Mouse (Mus musculus) CH12.LX (cell line): Measurements from ENCODE around the gene Ccdc162. TPM values are rescaled to one million over a fixed set of nuclear protein-coding genes. Genes with fewer than 3 reads are reported as not detected.

ENCODE experiments used
- DNase-seq: peaks from one replicate; pipeline ENCODE4 v3.0.0-alpha.2; 2013; ENCODE audit errors: extremely low read depth
- H3K27ac ChIP-seq: 2 replicates; pipeline ENCODE4 v1.5.1; 2012; ENCODE audit warnings: low read depth, mild to moderate bottlenecking, control low read depth, moderate library complexity; ENCODE audit not compliant: insufficient read depth
- H3K27me3 ChIP-seq: replicated peaks from 2 replicates; pipeline ENCODE3; 2012; ENCODE audit warnings: inconsistent platforms
- H3K36me3 ChIP-seq, 2 experiments: replicated peaks in 1 of 2; 2 replicates each; pipeline versions ENCODE3 to v1.6.1; 2012; ENCODE audit warnings: inconsistent platforms in 1 of 2, low read length in 1 of 2, mild to moderate bottlenecking in 1 of 2, mixed read lengths in 1 of 2, moderate library complexity in 1 of 2; ENCODE audit not compliant: control insufficient read depth in 1 of 2, insufficient read depth in 1 of 2
- H3K4me1 ChIP-seq, 2 experiments: 2 replicates each; pipeline ENCODE4 v1.6.1; 2012; ENCODE audit warnings: inconsistent platforms in 1 of 2, moderate library complexity in 1 of 2; ENCODE audit not compliant: insufficient read depth in 2 of 2, control insufficient read depth in 1 of 2
- H3K4me2 ChIP-seq: 2 replicates; pipeline ENCODE4 v1.6.1; 2012; ENCODE audit warnings: low read depth, mild to moderate bottlenecking, control low read depth; ENCODE audit not compliant: poor library complexity, insufficient read depth, severe bottlenecking
- H3K4me3 ChIP-seq, 3 experiments: fragments of 150-350 bp in 1 of 3; sonication (generic) in 1 of 3; replicated peaks in 1 of 3; 2 replicates each; pipeline versions ENCODE3 to v1.5.1; 2011 to 2012; ENCODE audit warnings: low read depth in 2 of 3, low read length in 2 of 3, mild to moderate bottlenecking in 2 of 3, moderate library complexity in 2 of 3, control low read depth in 1 of 3, improper control_type of control experiment in 1 of 3, inconsistent platforms in 1 of 3, mixed read lengths in 1 of 3; ENCODE audit not compliant: poor library complexity in 1 of 3
- H3K79me2 ChIP-seq: replicated peaks from 2 replicates; pipeline ENCODE4 v1.6.1; 2012; ENCODE audit warnings: mild to moderate bottlenecking, moderate library complexity; ENCODE audit not compliant: control insufficient read depth, poor library complexity, insufficient read depth, severe bottlenecking; ENCODE audit errors: extremely low read depth
- H3K9ac ChIP-seq: 2 replicates; pipeline ENCODE4 v1.6.1; 2012; ENCODE audit warnings: low read depth, mild to moderate bottlenecking, control low read depth, moderate library complexity; ENCODE audit not compliant: insufficient read depth
- H3K9me3 ChIP-seq: replicated peaks from 2 replicates; pipeline ENCODE3; 2012; ENCODE audit warnings: low read length, inconsistent platforms, mixed read lengths
- CHD2 ChIP-seq: IDR thresholded peaks from 2 replicates; pipeline ENCODE4 v1.6.1; 2011; ENCODE audit warnings: low read length, improper control_type of control experiment
- ELF1 ChIP-seq: IDR thresholded peaks from 2 replicates; pipeline ENCODE4 v1.6.1; 2014; ENCODE audit warnings: low read depth, mild to moderate bottlenecking, inconsistent platforms, low read length, improper control_type of control experiment
- GABPA ChIP-seq: IDR thresholded peaks from 2 replicates; pipeline ENCODE4 v1.6.1; 2012; ENCODE audit warnings: low read depth, low read length, improper control_type of control experiment, inconsistent platforms; ENCODE audit not compliant: insufficient replicate concordance
- HCFC1 ChIP-seq: IDR thresholded peaks from 2 replicates; pipeline ENCODE4 v1.6.1; 2012; ENCODE audit warnings: low read depth, mild to moderate bottlenecking, inconsistent platforms, low read length, improper control_type of control experiment
- JUN ChIP-seq: IDR thresholded peaks from 2 replicates; pipeline ENCODE4 v1.6.1; 2011; ENCODE audit warnings: low read depth, mild to moderate bottlenecking, low read length, improper control_type of control experiment, moderate library complexity; ENCODE audit not compliant: insufficient read depth
- JUND ChIP-seq: conservative IDR thresholded peaks from 2 replicates; pipeline ENCODE4 v1.6.1; 2011; ENCODE audit warnings: low read depth, low read length, improper control_type of control experiment
- KAT2A ChIP-seq: IDR thresholded peaks from 2 replicates; pipeline ENCODE4 v1.6.1; 2012; ENCODE audit warnings: low read length, improper control_type of control experiment, inconsistent platforms; ENCODE audit not compliant: insufficient replicate concordance
- MEF2A ChIP-seq: IDR thresholded peaks from 2 replicates; pipeline ENCODE4 v1.6.1; 2014; ENCODE audit warnings: low read depth, mild to moderate bottlenecking, inconsistent platforms, low read length, improper control_type of control experiment, borderline replicate concordance
- PAX5 ChIP-seq: IDR thresholded peaks from 2 replicates; pipeline ENCODE4 v1.6.1; 2012; ENCODE audit warnings: low read length, inconsistent platforms, mixed read lengths
- RAD21 ChIP-seq: IDR thresholded peaks from 2 replicates; pipeline ENCODE4 v1.6.1; 2011; ENCODE audit warnings: low read depth, mild to moderate bottlenecking, low read length, improper control_type of control experiment, moderate library complexity
- RCOR1 ChIP-seq: conservative IDR thresholded peaks from 2 replicates; pipeline ENCODE4 v1.6.1; 2012; ENCODE audit warnings: low read depth, mild to moderate bottlenecking, inconsistent platforms, low read length, improper control_type of control experiment
- SIN3A ChIP-seq: IDR thresholded peaks from 2 replicates; pipeline ENCODE4 v1.6.1; 2012; ENCODE audit warnings: low read length, improper control_type of control experiment, inconsistent platforms
- ZC3H11A ChIP-seq: IDR thresholded peaks from 2 replicates; pipeline ENCODE4 v1.6.1; 2012; ENCODE audit warnings: low read depth, mild to moderate bottlenecking, inconsistent platforms, low read length, improper control_type of control experiment
- dilution Hi-C: fragments of 300-500 bp; cut with MboI; formaldehyde crosslinking; loops from 2 replicates; pipeline ENCODE4 v1.14.3; 2020; ENCODE audit warnings: low sequenced_read_pairs; ENCODE audit not compliant: extremely low pct_unique_long_range_greater_than_20kb, extremely low pct_ligation_motif_present
- in situ Hi-C: fragments of 300-500 bp; cut with MboI; formaldehyde crosslinking; loops from 3 replicates; pipeline ENCODE4 v1.14.3; 2019; ENCODE audit warnings: low sequenced_read_pairs, low pct_ligation_motif_present, low pct_unique_long_range_greater_than_20kb, mixed read lengths
- polyA plus RNA-seq: library from polyadenylated mRNA; unstranded; fragments of >175 nt; gene quantifications from 2 replicates; pipeline ENCODE4 v1.2.1, GENCODE M21; 2012; ENCODE audit warnings: low read depth; ENCODE audit not compliant: insufficient read length
- total RNA-seq, 2 experiments: library from RNA; depleted of rRNA; stranded (reverse); fragments of 300-350 nt in 1 of 2; fragments of >200 nt in 1 of 2; gene quantifications; 2 replicates each; pipeline ENCODE4 v1.2.3; 2012 to 2014

Gene Ccdc162
- total and polyA plus RNA-seq, 3 experiments, result 0.64 to 1.3 (median 1.3) TPM

DNA sequence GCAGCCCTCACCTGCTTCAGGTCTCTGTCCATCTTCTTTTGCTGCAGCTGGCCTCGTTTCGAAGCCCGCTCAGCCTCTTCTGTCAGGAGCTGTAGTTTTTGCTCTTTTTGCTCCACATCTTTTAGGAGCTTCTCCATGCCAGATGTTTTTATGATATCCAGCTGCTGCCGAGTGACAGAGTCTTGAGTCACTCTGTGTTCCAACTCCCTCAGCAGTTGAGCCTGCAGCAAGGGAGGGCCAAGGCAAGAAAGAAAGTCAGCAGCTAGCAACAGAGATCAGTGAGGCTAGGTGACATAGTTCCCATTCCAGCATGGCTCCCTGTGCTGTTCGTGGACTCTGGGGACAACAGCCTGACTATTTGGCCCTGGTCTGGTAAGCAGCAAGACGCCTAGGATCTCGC is 165.7 kb downstream of the Ccdc162 start:
- dilution Hi-C loops (no loop called here), in situ Hi-C loops (no loop called here)
- Histone ChIP-seq H3K9ac (no peak overlapping the region), H3K4me2 (no peak overlapping the region), H3K4me1 (peaks cover 4 to 41% of the 10 kb centered on the region in 2 experiments), H3K79me2 (no peaks in the 10 kb centered on the region), H3K36me3 (no peaks in the 10 kb centered on the region), H3K9me3 (peaks cover 8% of the 10 kb centered on the region), H3K27me3 (no peaks in the 10 kb centered on the region), H3K4me3 (no peak overlapping the region), H3K27ac (no peak overlapping the region)
- no peak for TF ChIP-seq ELF1
- no peak for TF ChIP-seq GABPA
- no peak for TF ChIP-seq SIN3A
- DNase-seq, result no peak

GRCm38 (mm10) chr10:41546396-41547165 is 169.9 kb downstream of the Ccdc162 start:
- no peak overlapping the region for H3K4me2 ChIP-seq
- peaks cover 6 to 25% of the 10 kb centered on the region in 2 experiments for H3K4me1 ChIP-seq
- TF ChIP-seq RAD21 (no peak), PAX5 (no peak), JUN (no peak), CHD2 (no peak), RCOR1 (no peak), HCFC1 (no peak), ZC3H11A (no peak), KAT2A (no peak), GABPA (no peak)
- no peaks in the 10 kb centered on the region for H3K27me3 ChIP-seq
- DNase-seq, result no peak
- no peak overlapping the region for H3K4me3 ChIP-seq
- no peaks in the 10 kb centered on the region for H3K79me2 ChIP-seq
- H3K36me3 ChIP-seq, result no peaks in the 10 kb centered on the region
- in situ Hi-C loops (no loop called here), dilution Hi-C loops (no loop called here)
- no peak overlapping the region for H3K9ac ChIP-seq
- H3K9me3 ChIP-seq, result peaks cover 8% of the 10 kb centered on the region
- no peak overlapping the region for H3K27ac ChIP-seq

DNA sequence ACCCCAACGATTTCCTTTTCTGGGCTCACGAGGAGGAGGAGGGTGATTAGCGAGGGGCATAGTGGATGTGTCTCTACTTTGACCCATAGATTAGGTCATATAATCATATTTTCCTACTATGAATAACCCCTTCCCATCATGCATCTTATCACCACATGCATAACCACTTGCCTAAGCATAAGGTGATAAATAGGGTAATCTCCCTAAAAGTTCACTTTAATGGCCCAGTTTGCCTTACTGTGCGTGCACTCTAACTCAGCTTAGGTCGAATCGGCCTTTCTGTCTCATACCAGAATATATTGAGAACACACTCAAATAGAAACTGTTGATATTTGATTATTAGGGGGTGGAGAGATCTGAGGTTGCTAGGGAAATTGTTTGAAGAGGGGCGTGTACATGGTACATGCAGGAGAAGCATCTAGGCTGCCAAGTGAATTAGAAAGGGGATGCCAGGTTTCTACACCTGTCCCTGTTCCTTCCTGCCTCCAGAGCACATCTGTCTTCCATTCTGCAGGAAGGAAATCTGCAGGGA is 171.1 kb downstream of the Ccdc162 start:
- dilution Hi-C loops, result no loop called here
- Histone ChIP-seq H3K9ac (peak overlapping the region; percentile 36; the same call in 1 of the 2 replicates), H3K36me3 (no peaks in the 10 kb centered on the region), H3K4me3 (peak overlapping the region in 2 of 3 experiments; percentile 18 to 29), H3K4me2 (peak overlapping the region; percentile 75), H3K27ac (no peak overlapping the region), H3K27me3 (no peaks in the 10 kb centered on the region), H3K9me3 (peaks cover 8% of the 10 kb centered on the region), H3K79me2 (no peaks in the 10 kb centered on the region), H3K4me1 (peaks cover 6 to 23% of the 10 kb centered on the region in 2 experiments)
- in situ Hi-C loops, result no loop called here
- TF ChIP-seq MEF2A, result no peak
- peak; percentile 41; the same call in 1 of the 2 replicates for TF ChIP-seq JUND
- DNase-seq, result peak; percentile 73
